Mouse (Mus musculus) heart, postnatal 0 days (tissue): Measurements from ENCODE around the gene Gm26897.

Experiments
- CTCF ChIP-seq: IDR thresholded peaks from 2 replicates; pipeline ENCODE4 v1.5.1; 2016; ENCODE audit warnings: antibody characterized with exemption, control low read depth, low read depth
- EP300 ChIP-seq: IDR thresholded peaks from 2 replicates; pipeline ENCODE4 v1.6.1; 2016; ENCODE audit warnings: antibody characterized with exemption, low read depth

DNA sequence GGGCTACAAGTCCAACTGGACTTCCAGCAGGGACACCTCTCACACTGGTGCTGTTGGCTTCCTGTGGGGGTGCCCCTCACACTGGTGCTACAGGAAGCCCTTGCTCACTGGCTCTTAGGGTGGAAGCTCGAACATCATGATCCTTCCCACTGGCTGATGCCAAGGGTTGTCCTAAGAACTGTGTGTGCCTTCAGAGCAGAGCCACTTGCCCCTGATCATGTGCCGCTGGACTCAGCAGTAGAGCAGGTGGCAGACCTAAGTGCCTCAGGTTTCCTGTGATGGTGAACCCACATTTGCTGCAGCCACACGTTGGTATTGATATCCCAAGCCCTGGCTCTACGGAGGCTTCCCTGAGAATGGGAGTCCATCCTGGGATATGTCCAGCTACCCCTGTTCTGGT lies 33.0 kb downstream of the Gm26897 start:
- no peak for TF ChIP-seq EP300
- TF ChIP-seq CTCF = no peak
